Mouse (Mus musculus) testis, postnatal 10 days (tissue): Measurements from ENCODE around the gene 1700042G07Rik.

Experiments used
- DNase-seq: peaks from one replicate; pipeline ENCODE4 v3.0.0; 2021; ENCODE audit warnings: low spot score

The 1700042G07Rik gene

GRCm38 (mm10) chr4:116173072-116173471 is at the start of gene 1700042G07Rik, which contains the start of gene Gm49337:
TSS of gene 1700042G07Rik (plus strand) at chr4:116173372.
TSS of gene Gm49337 (plus strand) at chr4:116173384.
- DNase-seq: no peak

GRCm38 (mm10) chr4:116123602-116124519 is 49.3 kb upstream of the 1700042G07Rik start, which contains the start of the genes Rad54l and Pomgnt1:
TSS of gene Rad54l (minus strand) at chr4:116123690.
TSS of gene Pomgnt1 (plus strand) at chr4:116123840.
- DNase-seq: peak; percentile 83

GRCm38 (mm10) chr4:116125803-116126386 is 47.3 kb upstream of the 1700042G07Rik start:
- DNase-seq: no peak

- DNase-seq: no peak
These were observed 45.2 kb upstream of the 1700042G07Rik start for GRCm38 (mm10) chr4:116127956-116128355.

GRCm38 (mm10) chr4:116133126-116133525 is 40.0 kb upstream of the 1700042G07Rik start:
- no peak for DNase-seq

- DNase-seq: no peak
These were observed 38.2 kb upstream of the 1700042G07Rik start for GRCm38 (mm10) chr4:116134990-116135389.

GRCm38 (mm10) chr4:116137421-116137996 is 35.7 kb upstream of the 1700042G07Rik start:
- no peak for DNase-seq

- DNase-seq: no peak
These were observed 32.2 kb upstream of the 1700042G07Rik start for GRCm38 (mm10) chr4:116140801-116141574.

- DNase-seq: no peak
These were observed 31.4 kb upstream of the 1700042G07Rik start for GRCm38 (mm10) chr4:116141736-116142135.

- no peak for DNase-seq
These were observed 30.9 kb upstream of the 1700042G07Rik start for GRCm38 (mm10) chr4:116142269-116142668.

- no peak for DNase-seq
These were observed 29.8 kb upstream of the 1700042G07Rik start for GRCm38 (mm10) chr4:116143317-116143811.

- DNase-seq: peak; percentile 83
These were observed 29.1 kb upstream of the 1700042G07Rik start for GRCm38 (mm10) chr4:116143891-116144717.

GRCm38 (mm10) chr4:116149812-116150155 is 23.4 kb upstream of the 1700042G07Rik start:
- DNase-seq: no peak

GRCm38 (mm10) chr4:116150156-116150861 is 22.9 kb upstream of the 1700042G07Rik start:
- DNase-seq: peak; percentile 87

GRCm38 (mm10) chr4:116150862-116151221 is 22.3 kb upstream of the 1700042G07Rik start:
- no peak for DNase-seq

GRCm38 (mm10) chr4:116151238-116151637 is 21.9 kb upstream of the 1700042G07Rik start, which contains the start of gene Lurap1:
TSS of gene Lurap1 (minus strand) at chr4:116151338.
- no peak for DNase-seq

- no peak for DNase-seq
These were observed 20.5 kb upstream of the 1700042G07Rik start for GRCm38 (mm10) chr4:116152702-116153101.

GRCm38 (mm10) chr4:116157882-116158281 is 15.3 kb upstream of the 1700042G07Rik start:
- no peak for DNase-seq

GRCm38 (mm10) chr4:116159912-116160311 is 13.3 kb upstream of the 1700042G07Rik start:
- peak; percentile 72 for DNase-seq

- peak; percentile 62 for DNase-seq
These were observed 12.4 kb upstream of the 1700042G07Rik start for GRCm38 (mm10) chr4:116160769-116161168.
